18 mouse cellular contexts compared by ENCODE assay signal in genomic region chr1:172129780-172130179, GRCm38 (mm10). TPM values are rescaled to one million over a fixed set of nuclear protein-coding genes. Genes with fewer than 3 reads are reported as not detected.
DNase-seq lines count a peak whose midpoint lies in the region; ATAC-seq and TF ChIP-seq lines count a peak whose summit lies in the region.
"Had no signal": no experiment of that assay in that cellular context is flagged by ENCODE, and none has a peak within 500 bp of the region (broad histone marks: within the 10 kb centered on the region; RNA-seq: fewer than 3 reads in every experiment).

No protein-coding gene starts in this region.

- no peak overlapping the region for H3K27ac ChIP-seq in midbrain, embryonic 11.5 days (ENCODE audit: low read depth, low read length)
- no peak overlapping the region for H3K27ac ChIP-seq in midbrain, embryonic 10.5 days (replicated peaks)
- H3K27ac ChIP-seq in testis, adult 2 months (ENCODE audit: control insufficient read depth, insufficient read depth, low read depth, low read length) = no peak overlapping the region

- TF ChIP-seq POLR2A in testis, adult 2 months (IDR thresholded peaks at IDR 0.05; ENCODE audit: control insufficient read depth, low read depth, low read length) = no peak

- peak; percentile 83 for DNase-seq in heart, adult 11 months
- DNase-seq in heart, postnatal 14 days = no peak
- DNase-seq in midbrain, embryonic 11.5 days (ENCODE audit: low spot score, missing footprints) = peak; percentile 82
- DNase-seq in midbrain, embryonic 10.5 days (ENCODE audit: low spot score) = no peak
- no peak for DNase-seq in testis, postnatal 14 days (ENCODE audit: low spot score)
- DNase-seq: adrenal gland, adult 2 months; adrenal gland, adult 8-10 months; adrenal gland, postnatal 25 days; B cell, adult 2 months; cerebellum, adult 11 months; cerebellum, adult 11-12 months; cerebellum, adult 18-20 months had no signal

- TF ChIP-seq CTCF in testis, adult 2 months (IDR thresholded peaks at IDR 0.05; ENCODE audit: control insufficient read depth, insufficient read depth, insufficient replicate concordance, low read depth, low read length) = no peak

- no peak for ATAC-seq in midbrain, embryonic 11.5 days (ENCODE audit: low FRiP score)
- ATAC-seq: activated CD4-positive, CD25-positive, alpha-beta regulatory T cell, adult 4 months; CD4-positive, CD25-positive, alpha-beta regulatory T cell, adult 4 months; Patski had no signal

- no peak overlapping the region for H3K4me2 ChIP-seq in midbrain, embryonic 11.5 days

- H3K36me3 ChIP-seq in midbrain, embryonic 11.5 days (ENCODE audit: control insufficient read depth, insufficient read depth, low read length) = peaks cover 40% of the 10 kb centered on the region
- peaks cover 64% of the 10 kb centered on the region for H3K36me3 ChIP-seq in midbrain, embryonic 10.5 days
- H3K36me3 ChIP-seq in testis, adult 2 months (ENCODE audit: control insufficient read depth, insufficient read depth, low read length) = peaks cover 8% of the 10 kb centered on the region

- no peak overlapping the region for H3K9ac ChIP-seq in midbrain, embryonic 11.5 days (ENCODE audit: low read length)

- no peak overlapping the region for H3K4me3 ChIP-seq in midbrain, embryonic 11.5 days (ENCODE audit: low read depth, low read length)
- no peak overlapping the region for H3K4me3 ChIP-seq in midbrain, embryonic 10.5 days
- peak overlapping the region; percentile 5; the same call in 1 of the 2 replicates for H3K4me3 ChIP-seq in testis, adult 2 months (ENCODE audit: control insufficient read depth, low read depth, low read length)

- intact Hi-C loops in heart, postnatal 14 days (cut with DNase I) = loop anchor here (5.0 kb wide), 1 partner anchor 82 kb away; no protein-coding TSS in a partner anchor

- peaks cover 10% of the 10 kb centered on the region for H3K4me1 ChIP-seq in midbrain, embryonic 11.5 days (ENCODE audit: control insufficient read depth, insufficient read depth, low read length)
- peaks cover 14% of the 10 kb centered on the region for H3K4me1 ChIP-seq in midbrain, embryonic 10.5 days
- peaks cover 3% of the 10 kb centered on the region for H3K4me1 ChIP-seq in testis, adult 2 months (ENCODE audit: control insufficient read depth, insufficient read depth, low read length)

- no peaks in the 10 kb centered on the region for H3K9me3 ChIP-seq in midbrain, embryonic 11.5 days (ENCODE audit: control insufficient read depth, low read length)
- H3K9me3 ChIP-seq in midbrain, embryonic 10.5 days (replicated peaks) = no peaks in the 10 kb centered on the region
- H3K9me3 ChIP-seq: G1E had no signal

- WGBS in midbrain, embryonic 11.5 days = 96% methylated on average over 5 of the region's 5 CpGs
- WGBS in midbrain, embryonic 10.5 days = 96% methylated on average over 5 of the region's 5 CpGs

- H3K27me3 ChIP-seq in midbrain, embryonic 11.5 days (ENCODE audit: control insufficient read depth, insufficient read depth, low read length) = no peaks in the 10 kb centered on the region
- no peaks in the 10 kb centered on the region for H3K27me3 ChIP-seq in midbrain, embryonic 10.5 days (ENCODE audit: low read depth, poor library complexity, severe bottlenecking)
- no peaks in the 10 kb centered on the region for H3K27me3 ChIP-seq in testis, adult 2 months (ENCODE audit: control insufficient read depth, insufficient read depth, low read length)
- H3K27me3 ChIP-seq: CH12.LX, Patski had no signal

RNA-seq across cellular contexts. Expression of gene Pex19, which starts 3.2 kb away (rescaled TPM):
- 100 to 1,000 TPM; 122 to 124 TPM for total RNA-seq in heart, postnatal 14 days (2021)
- polyA plus RNA-seq in midbrain, embryonic 11.5 days (2014; fragmentation: Nextera tagmentation; extraction: Ambion mirVana) = 152 and 153 TPM in 2 replicates
- 166 and 175 TPM in 2 replicates for polyA plus RNA-seq in midbrain, embryonic 10.5 days (2016; fragmentation: Nextera tagmentation; extraction: Ambion mirVana)
- polyA plus RNA-seq in testis, adult 2 months (2012; rRNA removed) = 22.3 and 25.8 TPM in 2 replicates

RNA-seq across cellular contexts. Expression of gene Dcaf8, which starts 18.1 kb away (rescaled TPM):
- 100 to 1,000 TPM; 117 to 122 TPM for total RNA-seq in heart, postnatal 14 days (2021)
- 93.9 and 100.0 TPM in 2 replicates for polyA plus RNA-seq in midbrain, embryonic 11.5 days (2014; fragmentation: Nextera tagmentation; extraction: Ambion mirVana)
- polyA plus RNA-seq in midbrain, embryonic 10.5 days (2016; fragmentation: Nextera tagmentation; extraction: Ambion mirVana) = 124 and 138 TPM in 2 replicates
- 53.2 and 55.6 TPM in 2 replicates for polyA plus RNA-seq in testis, adult 2 months (2012; rRNA removed)

RNA-seq across cellular contexts. Expression of gene Ncstn, which starts 47.2 kb away (rescaled TPM):
- total RNA-seq in heart, postnatal 14 days (2021) = 10 to 100 TPM; 54.9 to 59.5 TPM
- polyA plus RNA-seq in midbrain, embryonic 11.5 days (2014; fragmentation: Nextera tagmentation; extraction: Ambion mirVana) = 107 and 108 TPM in 2 replicates
- polyA plus RNA-seq in midbrain, embryonic 10.5 days (2016; fragmentation: Nextera tagmentation; extraction: Ambion mirVana) = 106 and 129 TPM in 2 replicates
- polyA plus RNA-seq in testis, adult 2 months (2012; rRNA removed) = 60.5 and 77.9 TPM in 2 replicates

RNA-seq across cellular contexts. Expression of gene Copa, which starts 47.5 kb away (rescaled TPM):
- total RNA-seq in heart, postnatal 14 days (2021) = 100 to 1,000 TPM; 118 to 124 TPM
- 178 and 194 TPM in 2 replicates for polyA plus RNA-seq in midbrain, embryonic 11.5 days (2014; fragmentation: Nextera tagmentation; extraction: Ambion mirVana)
- polyA plus RNA-seq in midbrain, embryonic 10.5 days (2016; fragmentation: Nextera tagmentation; extraction: Ambion mirVana) = 175 and 206 TPM in 2 replicates
- polyA plus RNA-seq in testis, adult 2 months (2012; rRNA removed) = 28.1 and 33.1 TPM in 2 replicates

Comparison
In these comparisons a context has a peak if more than half of its experiments do, and no peak if none do; other contexts are left out.
1. DNase-seq: peak in heart, adult 11 months (single experiment) and midbrain, embryonic 11.5 days (single experiment); none in heart, postnatal 14 days (0 of 2), midbrain, embryonic 10.5 days (single experiment) and testis, postnatal 14 days (single experiment).